Mouse (Mus musculus) ES-Bruce4 (cell line): ENCODE measurements at regions not wholly inside any gene's neighbourhood (a gene's known extent, or its start where the extent isn't known, plus 50 kb on each side); places are given as distances from the start of the nearest gene placed in this dataset.

ENCODE experiments used
- H3K27ac ChIP-seq: 2 replicates; pipeline ENCODE4 v1.5.1; 2012; ENCODE audit warnings: low read length, inconsistent platforms; ENCODE audit not compliant: insufficient read depth
- H3K27me3 ChIP-seq: 2 replicates; pipeline ENCODE4 v1.6.1; 2012; ENCODE audit warnings: mild to moderate bottlenecking, low read length, inconsistent platforms; ENCODE audit not compliant: control insufficient read depth, poor library complexity, insufficient read depth, severe bottlenecking
- H3K36me3 ChIP-seq: 2 replicates; pipeline ENCODE4 v1.6.1; 2012; ENCODE audit warnings: inconsistent platforms, mild to moderate bottlenecking, low read length, moderate library complexity; ENCODE audit not compliant: control insufficient read depth, poor library complexity, insufficient read depth, severe bottlenecking
- H3K4me1 ChIP-seq: one replicate; pipeline ENCODE4 v1.8.1; 2011; ENCODE audit warnings: low read length; ENCODE audit not compliant: control insufficient read depth, insufficient read depth
- H3K4me3 ChIP-seq: 2 replicates; pipeline ENCODE4 v1.5.1; 2011; ENCODE audit warnings: low read depth, mild to moderate bottlenecking, low read length
- H3K9ac ChIP-seq: 2 replicates; pipeline ENCODE4 v1.6.1; 2012; ENCODE audit warnings: low read depth, mild to moderate bottlenecking, inconsistent platforms; ENCODE audit not compliant: poor library complexity, severe bottlenecking
- H3K9me3 ChIP-seq: replicated peaks from 2 replicates; pipeline ENCODE4 v1.6.1; 2012; ENCODE audit warnings: mild to moderate bottlenecking, low read length, inconsistent platforms; ENCODE audit not compliant: control insufficient read depth, poor library complexity, insufficient read depth, severe bottlenecking
- CTCF ChIP-seq: IDR thresholded peaks from one replicate; pipeline ENCODE4 v1.8.1; 2011; ENCODE audit warnings: low read depth, low read length
- EP300 ChIP-seq: IDR thresholded peaks from 2 replicates; pipeline ENCODE4 v1.6.1; 2011; ENCODE audit warnings: low read depth, low read length; ENCODE audit not compliant: insufficient read depth
- POLR2A ChIP-seq: IDR thresholded peaks from one replicate; pipeline ENCODE4 v1.8.1; 2011; ENCODE audit warnings: low read length; ENCODE audit not compliant: insufficient read depth

DNA sequence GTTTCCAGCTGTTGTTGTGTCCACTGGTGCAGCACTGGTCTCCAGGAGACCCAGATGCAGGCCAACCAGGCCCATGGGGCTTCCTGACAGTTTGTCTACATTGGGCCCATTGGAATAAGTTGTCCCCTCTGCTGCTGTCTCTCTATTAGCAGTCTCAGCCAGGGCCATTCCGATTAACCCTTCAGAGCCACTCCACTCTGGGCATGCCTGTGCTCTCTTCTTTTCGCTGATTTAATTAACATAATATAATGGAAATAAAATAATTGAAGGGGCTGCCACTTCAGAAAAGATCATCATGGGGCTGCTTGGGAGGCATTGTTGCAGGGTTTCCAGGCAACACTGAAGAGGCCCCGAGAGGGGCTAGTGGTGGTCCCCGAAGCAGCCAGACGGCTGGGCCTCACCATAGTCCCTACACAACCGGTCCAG is 231.5 kb downstream of the Mycn start:
- Histone ChIP-seq H3K36me3 (no peaks in the 10 kb centered on the region), H3K27ac (no peak overlapping the region), H3K4me1 (peaks cover 6% of the 10 kb centered on the region), H3K9me3 (peaks cover 5% of the 10 kb centered on the region), H3K27me3 (no peaks in the 10 kb centered on the region), H3K9ac (no peak overlapping the region), H3K4me3 (no peak overlapping the region)
- TF ChIP-seq EP300 (no peak), CTCF (no peak), POLR2A (no peak)

DNA sequence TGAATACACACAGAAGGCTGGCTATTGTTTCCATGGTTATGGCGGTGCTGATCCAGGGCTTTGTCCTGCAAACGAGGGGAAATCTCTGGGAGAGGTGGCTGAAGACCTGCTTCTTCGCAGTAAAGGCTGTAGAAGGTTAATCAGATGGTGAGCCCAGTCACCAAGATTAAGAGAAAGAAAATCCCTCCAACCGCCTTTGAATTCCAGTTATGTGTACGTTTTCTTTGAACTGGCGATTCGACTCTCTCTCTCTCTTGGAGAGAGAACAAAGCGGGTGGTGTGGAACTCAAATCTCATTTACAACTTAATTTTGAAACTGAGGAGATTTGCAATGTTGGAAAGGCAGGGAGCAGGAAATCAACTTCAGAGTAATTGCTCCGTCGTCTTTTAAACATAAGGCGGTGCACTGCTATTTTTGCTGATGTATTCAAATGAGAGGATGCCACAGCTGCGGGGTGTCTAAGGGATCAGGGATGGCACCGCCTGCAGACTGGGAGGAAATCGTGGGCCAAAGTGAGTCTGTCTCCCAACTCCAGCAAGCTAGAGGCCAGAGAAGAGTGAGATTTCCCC is 232.7 kb downstream of the Mycn start:
- peak overlapping the region; percentile 2; the same call in 1 of the 2 replicates for H3K27ac ChIP-seq
- no peaks in the 10 kb centered on the region for H3K27me3 ChIP-seq
- peaks cover 5% of the 10 kb centered on the region for H3K9me3 ChIP-seq
- no peaks in the 10 kb centered on the region for H3K36me3 ChIP-seq
- TF ChIP-seq EP300 (no peak), CTCF (no peak), POLR2A (no peak)
- 0 out of 2 replicates have a peak overlapping the region, but pooled peaks have one; percentile 10 for H3K4me3 ChIP-seq
- H3K9ac ChIP-seq: no peak overlapping the region
- peaks cover 6% of the 10 kb centered on the region for H3K4me1 ChIP-seq

DNA sequence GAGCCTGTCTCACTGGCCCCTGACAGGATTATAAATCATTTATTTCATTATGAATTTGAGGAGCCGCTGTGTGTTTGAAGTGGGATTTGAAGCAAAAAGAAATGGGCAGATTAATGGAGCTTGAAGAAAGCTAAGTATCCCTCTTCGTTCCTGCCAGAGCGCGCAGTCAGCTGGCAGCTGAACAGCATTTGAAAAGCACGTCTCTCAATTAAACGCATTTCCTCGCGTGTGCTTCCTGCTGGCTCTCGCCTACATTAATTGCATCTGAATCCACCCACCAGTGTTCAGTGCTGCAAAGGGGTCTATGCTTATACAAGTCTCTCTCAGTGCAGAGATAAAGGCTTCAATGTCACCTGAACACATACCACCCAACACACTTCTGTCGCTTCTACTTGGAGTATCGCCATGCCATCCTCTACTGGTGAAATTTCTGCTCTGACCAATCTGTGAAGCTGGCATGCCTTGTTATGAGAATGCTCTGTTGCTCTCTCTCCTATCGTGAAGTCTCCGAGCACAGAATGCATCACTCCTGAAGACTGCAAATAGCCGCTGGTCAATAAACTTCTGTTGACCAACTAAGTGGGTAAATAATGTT is 235.3 kb downstream of the Mycn start:
- Histone ChIP-seq H3K36me3 (no peaks in the 10 kb centered on the region), H3K4me1 (peaks cover 6% of the 10 kb centered on the region), H3K27ac (no peak overlapping the region), H3K27me3 (no peaks in the 10 kb centered on the region), H3K9me3 (peaks cover 5% of the 10 kb centered on the region), H3K4me3 (no peak overlapping the region), H3K9ac (no peak overlapping the region)
- TF ChIP-seq EP300 (no peak), CTCF (no peak), POLR2A (no peak)

DNA sequence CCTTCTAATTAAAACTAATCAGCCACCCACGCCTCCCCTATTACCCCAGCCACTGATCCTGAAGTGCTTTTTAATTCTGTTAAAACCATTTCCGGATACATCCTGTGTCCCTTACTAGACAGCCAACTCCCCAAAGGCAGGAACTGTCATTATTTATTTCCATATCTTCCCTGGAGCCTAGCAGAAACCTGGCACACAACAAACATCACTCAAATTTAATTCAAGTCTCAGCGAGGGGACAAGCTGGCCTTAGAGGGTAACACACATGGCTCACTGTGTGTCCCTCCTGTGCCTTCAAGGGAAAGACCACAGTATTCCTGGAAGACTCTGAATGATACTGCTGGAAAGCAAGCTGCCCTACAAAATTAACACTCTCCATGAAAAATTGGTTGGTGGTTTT is 240.0 kb downstream of the Mycn start:
- no peaks in the 10 kb centered on the region for H3K4me1 ChIP-seq
- H3K9ac ChIP-seq: no peak overlapping the region
- no peak overlapping the region for H3K27ac ChIP-seq
- H3K36me3 ChIP-seq: no peaks in the 10 kb centered on the region
- TF ChIP-seq POLR2A (no peak), EP300 (no peak), CTCF (no peak)
- H3K9me3 ChIP-seq: no peaks in the 10 kb centered on the region
- no peak overlapping the region for H3K4me3 ChIP-seq
- no peaks in the 10 kb centered on the region for H3K27me3 ChIP-seq

DNA sequence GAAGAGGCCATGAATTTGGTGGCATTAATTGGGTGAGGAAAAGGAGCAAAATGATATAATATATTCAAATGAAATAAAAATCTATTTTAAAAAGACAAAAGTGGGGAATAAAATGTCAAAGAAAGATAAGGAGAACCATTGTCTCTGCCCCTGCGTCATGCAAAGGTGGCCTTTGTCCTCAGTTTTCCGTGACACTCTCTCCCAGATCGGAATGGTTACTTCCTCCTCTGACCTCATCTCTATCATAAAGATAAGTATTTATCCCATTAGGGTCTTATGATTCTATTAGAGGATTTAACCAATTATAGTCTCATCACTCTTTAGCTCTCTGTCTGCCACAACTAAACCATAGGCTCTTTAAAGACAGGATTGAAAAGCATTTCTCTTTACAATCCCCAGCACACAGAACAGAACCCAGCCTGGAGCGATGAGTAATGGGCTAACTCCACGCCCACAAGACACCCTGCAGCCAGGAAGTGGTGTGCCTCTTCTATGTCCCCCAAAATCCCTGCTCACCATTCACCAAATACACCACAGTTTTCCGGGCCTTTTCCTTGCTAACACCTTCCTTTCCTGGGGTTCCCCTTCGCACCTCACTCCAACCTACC is 240.6 kb downstream of the Mycn start:
- Histone ChIP-seq H3K27me3 (no peaks in the 10 kb centered on the region), H3K9me3 (no peaks in the 10 kb centered on the region), H3K4me3 (no peak overlapping the region), H3K4me1 (no peaks in the 10 kb centered on the region), H3K9ac (no peak overlapping the region), H3K36me3 (no peaks in the 10 kb centered on the region), H3K27ac (no peak overlapping the region)
- no peak for TF ChIP-seq POLR2A
